Mouse (Mus musculus) intestine, postnatal 0 days (tissue): ENCODE results near the gene Smyd1. TPM values are rescaled to one million over a fixed set of nuclear protein-coding genes. Genes with fewer than 3 reads are reported as not detected.

Experiments used
- ATAC-seq: fragments of 200-750 bp; cut with Nextera tagmentation; 2 replicates; pipeline ENCODE4 v1.8.0; 2017; ENCODE audit warnings: mild to moderate bottlenecking, moderate TSS enrichment, moderate library complexity
- H3K27ac ChIP-seq: fragments of 300-500 bp; sonication (generic); 2 replicates; pipeline ENCODE4 v1.5.1; 2014; ENCODE audit warnings: mild to moderate bottlenecking, low read depth, low read length, moderate library complexity
- H3K27me3 ChIP-seq: fragments of 300-500 bp; sonication (generic); replicated peaks from 2 replicates; pipeline ENCODE4 v1.6.1; 2014; ENCODE audit warnings: low read length, mixed read lengths; ENCODE audit not compliant: control insufficient read depth, insufficient read depth
- H3K36me3 ChIP-seq: fragments of 300-500 bp; sonication (generic); 2 replicates; pipeline ENCODE4 v1.6.1; 2014; ENCODE audit warnings: mild to moderate bottlenecking, moderate library complexity; ENCODE audit not compliant: control insufficient read depth, insufficient read depth
- H3K4me1 ChIP-seq: fragments of 300-500 bp; sonication (generic); replicated peaks from 2 replicates; pipeline ENCODE4 v1.6.1; 2014; ENCODE audit warnings: antibody characterized with exemption, low read length, mixed read lengths; ENCODE audit not compliant: control insufficient read depth, insufficient read depth
- H3K4me2 ChIP-seq: fragments of 300-500 bp; sonication (generic); replicated peaks from 2 replicates; pipeline ENCODE4 v1.6.1; 2014; ENCODE audit warnings: low read depth, mild to moderate bottlenecking, moderate library complexity
- H3K4me3 ChIP-seq: fragments of 300-500 bp; sonication (generic); 2 replicates; pipeline ENCODE4 v1.5.1; 2014; ENCODE audit warnings: low read depth, low read length
- H3K9ac ChIP-seq: fragments of 300-500 bp; sonication (generic); 2 replicates; pipeline ENCODE4 v1.6.1; 2014; ENCODE audit warnings: mild to moderate bottlenecking, low read depth, low read length
- H3K9me3 ChIP-seq: fragments of 300-500 bp; sonication (generic); 2 replicates; pipeline ENCODE4 v1.6.1; 2016; ENCODE audit warnings: mixed run types; ENCODE audit not compliant: control insufficient read depth
- CTCF ChIP-seq: sonication (generic); IDR thresholded peaks from 2 replicates; pipeline ENCODE4 v1.5.1; 2016; ENCODE audit warnings: low read depth, mild to moderate bottlenecking, control low read depth, antibody characterized with exemption, moderate library complexity
- WGBS: fragments of 180-500 bp; shearing (Covaris S2); extraction: QIAGEN DNeasy Blood & Tissue Kit; methylation state at CpG from one replicate; pipeline ENCODE4 v1.1.7; 2014; 5-methylcytosine and 5-hydroxymethylcytosine counted together
- polyA plus RNA-seq: library from polyadenylated mRNA; unstranded; fragments of >200 nt; fragmentation: Nextera tagmentation; extraction: Ambion mirVana; gene quantifications from 2 replicates; pipeline ENCODE4 v1.2.1, GENCODE M21; 2015

Smyd1 gene
- polyA plus RNA-seq, 1 experiment from 2014 or later = 0.13 TPM

DNA sequence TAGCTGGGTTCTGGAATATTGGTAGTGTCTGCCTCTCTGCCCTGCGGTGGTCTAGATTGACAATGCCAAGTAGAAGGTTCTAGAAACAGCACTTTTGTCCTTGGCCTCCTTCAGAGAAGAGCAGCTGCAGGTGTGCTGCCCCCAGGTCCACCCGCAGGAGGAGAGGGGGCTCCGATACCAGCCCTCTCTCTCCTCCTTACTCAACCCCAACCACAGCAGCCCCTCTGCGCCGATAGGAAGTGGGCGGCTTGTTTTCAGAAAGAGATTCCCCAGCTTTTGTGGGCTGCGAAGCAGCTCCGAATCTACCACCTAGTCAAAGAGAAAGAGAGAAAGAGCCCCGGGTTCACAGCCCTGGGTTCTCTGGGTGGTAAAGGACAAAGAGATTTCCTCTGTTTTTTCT, 19.1 kb upstream of the Smyd1 start:
- no peak for TF ChIP-seq CTCF
- no peak for ATAC-seq
- Histone ChIP-seq H3K36me3 (no peaks in the 10 kb centered on the region), H3K4me2 (no peak overlapping the region), H3K4me1 (no peaks in the 10 kb centered on the region), H3K27me3 (no peaks in the 10 kb centered on the region), H3K27ac (no peak overlapping the region), H3K9me3 (no peaks in the 10 kb centered on the region), H3K4me3 (no peak overlapping the region), H3K9ac (no peak overlapping the region)
- 91% methylated on average over 9 of the region's 9 CpGs for WGBS

DNA sequence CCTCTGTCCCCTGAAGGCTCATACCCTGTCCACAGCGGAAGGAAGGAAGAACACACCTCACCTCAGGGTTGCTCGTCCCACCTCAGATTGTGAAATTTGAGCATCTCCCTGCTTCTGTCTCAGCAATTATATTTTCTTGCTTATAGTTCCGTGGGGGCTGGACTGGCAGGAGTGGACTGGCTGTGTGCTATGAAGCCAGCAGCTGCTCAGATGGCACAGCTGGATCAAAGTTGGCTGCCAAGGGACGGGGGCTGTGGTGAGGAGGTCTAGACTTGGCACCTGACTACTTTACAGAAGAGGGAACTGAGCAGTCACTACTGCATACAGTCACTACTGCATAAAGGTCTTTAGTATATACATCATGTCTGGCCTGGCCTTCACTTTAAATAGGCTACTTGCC, 17.3 kb upstream of the Smyd1 start:
- no peak overlapping the region for H3K4me3 ChIP-seq
- WGBS = 82% methylated on average over 4 of the region's 4 CpGs
- ATAC-seq = no peak
- H3K9ac ChIP-seq = no peak overlapping the region
- no peak overlapping the region for H3K4me2 ChIP-seq
- no peak overlapping the region for H3K27ac ChIP-seq
- no peaks in the 10 kb centered on the region for H3K4me1 ChIP-seq
- no peaks in the 10 kb centered on the region for H3K36me3 ChIP-seq
- H3K9me3 ChIP-seq = no peaks in the 10 kb centered on the region
- TF ChIP-seq CTCF = no peak
- H3K27me3 ChIP-seq = no peaks in the 10 kb centered on the region

DNA sequence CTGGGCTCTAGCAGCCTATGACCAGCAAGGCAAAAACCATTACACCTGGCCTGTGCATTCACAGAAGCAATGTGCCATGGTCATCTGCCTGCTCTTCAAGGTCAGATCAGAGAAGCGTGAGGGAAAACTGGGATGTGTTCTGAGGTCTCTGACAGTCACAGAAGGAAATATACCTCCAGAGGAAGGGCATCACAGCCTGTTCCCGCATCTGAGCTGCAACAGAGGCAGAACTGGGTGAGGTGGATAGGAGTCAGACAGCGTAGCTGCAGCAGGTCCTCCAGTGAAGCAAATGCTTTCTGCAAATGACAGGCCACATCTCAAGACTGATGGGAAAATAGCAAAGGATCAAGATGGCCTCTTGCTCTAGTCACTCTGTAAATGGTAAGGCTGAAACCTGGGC, 16.9 kb upstream of the Smyd1 start:
- 85% methylated on average over 3 of the region's 3 CpGs for WGBS

GRCm38 (mm10) chr6:71337666-71338065, 15.6 kb upstream of the Smyd1 start:
- no peak overlapping the region for H3K9ac ChIP-seq
- H3K4me1 ChIP-seq = no peaks in the 10 kb centered on the region
- no peak for ATAC-seq
- TF ChIP-seq CTCF = no peak
- no peaks in the 10 kb centered on the region for H3K27me3 ChIP-seq
- no peak overlapping the region for H3K4me2 ChIP-seq
- no peak overlapping the region for H3K27ac ChIP-seq
- H3K9me3 ChIP-seq = no peaks in the 10 kb centered on the region
- H3K36me3 ChIP-seq = no peaks in the 10 kb centered on the region
- 94% methylated on average over 8 of the region's 8 CpGs for WGBS
- H3K4me3 ChIP-seq = no peak overlapping the region

More for the DNA sequence above, 16.9 kb upstream of the Smyd1 start:
- ATAC-seq = no peak
- Histone ChIP-seq H3K4me3 (no peak overlapping the region), H3K4me2 (no peak overlapping the region), H3K27ac (no peak overlapping the region), H3K9ac (no peak overlapping the region), H3K9me3 (no peaks in the 10 kb centered on the region), H3K36me3 (no peaks in the 10 kb centered on the region), H3K4me1 (no peaks in the 10 kb centered on the region), H3K27me3 (no peaks in the 10 kb centered on the region)
- TF ChIP-seq CTCF = no peak

- no peaks in the 10 kb centered on the region for H3K36me3 ChIP-seq
- H3K27me3 ChIP-seq = no peaks in the 10 kb centered on the region
- H3K9ac ChIP-seq = no peak overlapping the region
- H3K9me3 ChIP-seq = no peaks in the 10 kb centered on the region
- ATAC-seq = no peak
- WGBS = 93% methylated on average over 11 of the region's 11 CpGs
- H3K4me2 ChIP-seq = no peak overlapping the region
- no peaks in the 10 kb centered on the region for H3K4me1 ChIP-seq
- no peak for TF ChIP-seq CTCF
- H3K27ac ChIP-seq = no peak overlapping the region
- no peak overlapping the region for H3K4me3 ChIP-seq
Observed at GRCm38 (mm10) chr6:71333578-71334273, 11.7 kb upstream of the Smyd1 start.

GRCm38 (mm10) chr6:71333031-71333430, 11.0 kb upstream of the Smyd1 start:
- Histone ChIP-seq H3K9ac (no peak overlapping the region), H3K27me3 (no peaks in the 10 kb centered on the region), H3K27ac (no peak overlapping the region), H3K4me3 (no peak overlapping the region), H3K4me2 (no peak overlapping the region), H3K36me3 (no peaks in the 10 kb centered on the region), H3K9me3 (no peaks in the 10 kb centered on the region), H3K4me1 (no peaks in the 10 kb centered on the region)
- WGBS = 82% methylated on average over 3 of the region's 3 CpGs
- TF ChIP-seq CTCF = no peak
- no peak for ATAC-seq
